Mouse (Mus musculus): ENCODE results near the gene Gstt2. TPM values are rescaled to one million over a fixed set of nuclear protein-coding genes. Genes with fewer than 3 reads are reported as not detected.
A peak's percentile ranks its signal among the peaks of the same experiment; 100 is the strongest.

Gene Gstt2
- 1 to 10 TPM; 4.3 to 5.0 TPM for total RNA-seq (2021)
- long read RNA-seq, experiment 1, partial matches to known transcripts, result 0 of 5 reads
- long read RNA-seq, experiment 1, other reads (novel, unspliced or antisense), result 1 of 5 reads
- long read RNA-seq, experiment 2, partial matches to known transcripts, result 0 of 1 reads
- long read RNA-seq, experiment 2, other reads (novel, unspliced or antisense), result 0 of 1 reads

DNA sequence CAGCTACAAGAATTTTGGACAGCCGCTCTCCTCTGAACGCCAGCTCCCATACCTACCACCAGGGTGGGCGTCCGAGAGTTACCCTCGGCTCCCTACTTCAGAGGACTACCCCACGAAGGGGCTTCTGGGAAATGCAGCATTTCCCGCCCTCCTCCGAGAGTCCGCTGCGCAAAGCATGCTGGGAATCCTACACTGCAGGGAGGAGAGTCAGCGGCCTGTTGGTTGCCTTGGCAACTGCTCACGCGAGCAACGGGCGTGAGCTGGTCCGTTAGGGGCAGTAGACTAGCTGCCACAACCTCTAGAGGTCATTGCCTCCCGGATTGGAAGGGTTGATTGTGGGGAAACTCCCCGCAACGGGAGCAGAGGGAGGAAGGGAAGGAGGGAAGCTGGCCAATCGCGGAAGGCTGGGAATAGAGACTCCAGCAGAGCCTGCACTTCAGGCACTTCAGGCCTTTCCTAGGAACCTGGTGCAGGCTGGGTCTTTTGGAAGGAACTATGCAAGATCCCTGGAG is at the start of gene Gstt2:
TSS of gene Gstt2 (minus strand) at position 177 of the 512 bp plus-strand sequence.
- peak; percentile 92 to 94 for DNase-seq (ENCODE audit: low spot score in 2 of 2)

GRCm38 (mm10) chr10:75884742-75885141 is 47.5 kb upstream of the Gstt2 start:
- no peak for DNase-seq (ENCODE audit: low spot score in 2 of 2)

- DNase-seq (ENCODE audit: low spot score in 2 of 2), result peak; percentile 79 to 87
These were observed 46.0 kb upstream of the Gstt2 start for GRCm38 (mm10) chr10:75883232-75883552.

DNA sequence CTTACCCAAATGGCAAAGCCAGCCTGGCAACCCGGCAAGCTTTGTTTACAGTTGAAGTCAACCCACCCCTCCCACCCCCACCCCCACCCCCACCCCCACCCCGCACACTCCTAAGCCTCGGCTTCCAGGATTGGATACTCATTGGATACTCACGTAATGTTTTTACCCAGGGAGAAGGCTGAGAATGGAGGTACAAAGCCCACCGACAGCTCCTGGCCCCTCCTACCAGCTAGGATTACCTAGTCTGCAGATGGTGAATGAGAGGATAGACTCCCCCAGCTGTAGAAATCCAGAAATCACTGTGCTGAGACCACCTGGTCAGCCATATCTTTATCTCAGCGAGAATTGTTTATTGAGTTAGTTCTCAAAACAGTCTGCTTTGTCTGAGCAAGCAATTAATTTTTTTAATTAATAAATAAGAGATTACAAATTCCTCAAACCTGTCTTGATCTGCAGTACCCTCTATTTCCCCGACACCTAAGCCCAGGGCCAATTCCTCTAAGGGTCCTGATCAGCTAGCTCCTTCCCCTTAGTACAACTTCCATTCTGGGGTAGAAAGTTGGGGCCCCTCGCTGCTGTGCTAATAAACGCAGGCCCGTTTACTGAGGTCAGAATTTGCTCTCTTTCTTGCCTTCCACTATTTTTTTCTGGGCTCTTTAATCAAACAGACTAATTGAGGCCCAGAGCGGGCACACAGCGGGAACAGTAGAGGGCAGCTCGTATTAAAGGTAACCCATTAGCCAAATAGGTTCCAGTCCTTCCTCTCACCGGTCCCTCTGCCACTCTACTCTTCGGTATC is 45.4 kb upstream of the Gstt2 start:
- DNase-seq (ENCODE audit: low spot score in 2 of 2), result no peak

DNA sequence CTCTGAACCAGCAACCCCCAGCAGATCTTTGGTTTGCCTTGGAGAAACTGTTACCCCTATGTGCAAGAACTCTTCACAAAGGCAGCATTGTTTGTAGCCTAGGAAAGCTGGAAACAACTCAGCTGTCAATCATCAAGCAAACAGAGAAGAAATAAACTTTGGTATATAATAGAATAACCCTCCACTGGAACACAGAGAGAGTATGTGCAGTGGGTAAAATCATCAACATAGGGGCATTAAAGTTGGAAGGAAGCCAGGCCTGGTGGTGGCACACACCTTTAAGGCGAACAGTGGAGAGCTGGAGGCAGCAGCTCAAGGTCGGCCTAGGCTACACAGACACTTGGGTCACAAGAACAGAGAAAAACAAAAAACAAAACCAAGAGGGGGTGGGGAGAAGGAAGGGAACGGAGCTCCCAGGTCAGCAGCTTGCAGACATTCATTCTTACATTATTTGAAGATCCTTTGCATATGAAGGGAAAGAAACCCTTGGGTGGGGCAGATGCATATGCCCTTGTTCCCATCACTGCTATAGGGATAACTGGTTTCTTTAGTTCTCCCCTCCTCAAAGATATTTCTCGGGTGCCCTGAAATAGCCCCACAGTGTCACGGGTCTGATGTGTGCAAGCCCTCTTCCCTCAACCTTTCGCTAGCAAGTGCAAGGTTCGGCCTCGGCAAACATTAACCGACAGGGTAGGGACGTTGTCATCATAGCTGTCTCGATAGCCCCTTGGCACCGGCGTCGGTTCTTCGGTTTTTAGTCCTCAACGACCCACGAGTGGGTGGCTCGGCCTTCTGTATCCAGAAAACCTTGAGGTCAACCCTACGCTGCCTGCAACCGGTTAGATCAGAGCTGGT is 44.6 kb upstream of the Gstt2 start:
- no peak for DNase-seq (ENCODE audit: low spot score in 2 of 2)

GRCm38 (mm10) chr10:75880771-75881577 is 43.8 kb upstream of the Gstt2 start:
- no peak for DNase-seq (ENCODE audit: low spot score in 2 of 2)

DNA sequence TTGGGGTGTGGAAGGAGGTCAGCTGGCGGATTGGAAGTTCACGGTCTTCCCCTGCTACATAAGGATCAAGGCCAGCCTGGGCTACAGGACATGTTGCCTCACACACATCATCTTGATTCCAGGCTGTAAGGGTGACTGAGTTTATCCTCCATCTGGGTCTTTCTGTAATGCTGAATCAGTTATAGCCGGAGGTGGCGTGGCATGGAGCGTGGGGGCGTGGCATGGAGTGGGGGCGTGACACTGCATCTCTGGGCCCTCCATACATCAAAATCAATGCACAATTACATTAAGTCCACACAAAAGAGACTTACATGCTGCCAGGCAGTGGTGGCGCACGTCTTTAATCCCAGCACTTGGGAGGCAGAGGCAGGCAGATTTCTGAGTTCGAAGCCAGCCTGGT is 43.1 kb upstream of the Gstt2 start:
- no peak for DNase-seq (ENCODE audit: low spot score in 2 of 2)

DNA sequence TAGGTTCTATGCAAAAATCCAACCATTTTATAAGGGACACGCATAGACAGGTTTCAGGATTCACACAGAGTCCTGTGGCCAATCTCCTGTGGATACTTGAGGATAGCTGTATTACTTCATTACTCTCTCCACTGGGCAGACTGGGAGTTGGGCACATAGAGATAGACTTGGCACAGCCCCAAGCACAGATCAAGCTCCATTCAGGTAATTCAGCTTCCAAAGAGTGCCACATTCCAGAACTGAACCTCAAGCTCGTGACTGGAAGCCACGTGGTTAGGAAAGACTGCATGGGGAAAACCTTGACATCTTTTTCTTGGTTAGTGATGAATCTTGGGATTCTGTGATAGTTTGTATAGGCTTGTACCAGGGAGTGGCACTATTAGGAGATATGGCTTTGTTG is 41.6 kb upstream of the Gstt2 start:
- no peak for DNase-seq (ENCODE audit: low spot score in 2 of 2)

- DNase-seq (ENCODE audit: low spot score in 2 of 2), result peak in 1 of 2 experiments; percentile 23
These were observed 36.4 kb upstream of the Gstt2 start for GRCm38 (mm10) chr10:75873543-75874170.

DNA sequence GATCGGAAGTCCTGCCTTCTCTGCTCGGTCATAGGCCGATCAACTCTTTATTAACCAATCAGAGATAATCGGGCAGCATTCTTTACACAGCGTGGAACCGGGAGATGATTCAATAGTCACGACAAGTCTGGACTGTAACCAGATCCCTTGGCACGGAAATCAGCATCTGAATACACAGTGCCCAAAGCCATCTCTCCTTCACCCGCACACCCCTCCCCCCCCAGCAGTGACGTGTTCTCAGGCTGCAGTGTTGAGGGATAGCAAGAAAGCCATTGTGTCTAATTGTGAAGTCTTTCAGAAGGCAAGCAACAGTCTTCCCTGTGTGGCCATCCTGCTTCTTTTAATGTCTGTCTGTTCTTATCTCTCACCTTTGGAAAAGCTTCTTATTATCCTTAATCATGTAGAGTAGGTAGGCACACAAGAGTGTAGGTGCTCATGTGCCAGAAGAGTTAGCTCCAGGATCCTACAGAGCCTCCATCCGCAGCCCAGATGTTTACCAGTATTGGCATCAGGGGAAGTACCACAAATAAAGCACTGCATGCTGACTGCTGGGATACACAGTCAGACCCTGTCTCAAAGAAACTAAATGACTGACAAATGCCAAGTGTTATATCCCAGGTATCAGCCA is 35.8 kb upstream of the Gstt2 start:
- DNase-seq (ENCODE audit: low spot score in 2 of 2), result peak; percentile 71 to 79

DNA sequence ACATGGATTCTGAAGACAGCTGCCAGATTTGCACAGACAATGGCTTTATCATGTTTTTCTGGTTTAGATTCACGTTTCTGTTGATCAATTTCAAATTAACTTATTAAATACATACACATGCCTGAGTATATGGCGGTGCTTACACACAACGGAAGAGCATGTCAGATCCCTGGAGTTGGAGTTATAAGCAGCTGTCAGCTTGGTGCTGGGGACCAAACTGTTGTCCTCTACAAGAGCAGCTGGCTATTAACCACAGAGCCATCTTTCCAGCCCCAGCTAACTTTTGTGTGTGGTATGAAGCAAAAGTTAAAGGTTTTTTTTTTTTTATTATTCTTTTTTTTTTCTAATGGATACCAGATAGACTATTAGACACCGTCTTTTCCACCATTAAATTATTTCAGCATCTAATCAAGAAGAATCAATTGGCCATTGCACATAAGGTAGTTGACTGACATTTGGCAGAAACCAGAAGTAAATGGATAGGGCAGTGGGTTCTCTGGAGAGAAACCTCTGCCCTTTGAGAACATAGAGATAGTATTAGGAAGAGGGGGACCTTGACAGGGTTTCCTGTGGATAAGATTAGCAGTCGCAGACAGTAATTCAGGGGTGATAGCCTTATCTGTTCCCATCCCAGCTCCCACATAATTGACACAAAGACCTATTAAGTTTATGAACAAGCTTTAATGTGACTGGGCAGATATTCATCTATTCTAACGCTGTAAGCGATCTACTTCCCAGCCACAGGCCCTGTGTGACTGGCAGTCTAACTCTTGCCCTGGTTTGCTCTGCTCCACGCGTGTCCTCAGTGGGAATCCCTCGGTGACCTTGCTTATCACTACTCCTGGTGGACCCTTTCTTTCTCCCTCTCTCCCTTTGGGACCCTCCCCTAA is 35.0 kb upstream of the Gstt2 start:
- no peak for DNase-seq (ENCODE audit: low spot score in 2 of 2)

DNA sequence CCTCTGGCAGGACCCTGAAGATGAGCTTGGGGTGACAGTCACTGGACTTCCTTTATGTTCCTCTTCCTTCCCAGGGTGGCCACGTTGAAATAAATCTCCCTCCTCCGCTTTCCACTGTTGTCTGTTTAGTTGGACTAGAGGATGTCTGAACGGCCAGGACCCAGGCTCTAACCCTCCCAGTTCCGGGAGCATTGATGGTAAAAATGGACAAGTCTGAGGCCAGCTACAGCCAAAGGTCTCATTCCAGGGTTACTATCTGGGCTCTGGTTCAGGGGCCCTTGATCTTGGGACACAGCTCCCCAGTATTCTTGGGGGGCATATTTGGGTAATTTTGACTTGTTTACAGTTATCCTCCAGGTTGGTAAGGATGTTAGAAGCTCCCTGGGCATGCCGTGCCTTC is 24.4 kb upstream of the Gstt2 start:
- DNase-seq (ENCODE audit: low spot score in 2 of 2), result no peak

DNA sequence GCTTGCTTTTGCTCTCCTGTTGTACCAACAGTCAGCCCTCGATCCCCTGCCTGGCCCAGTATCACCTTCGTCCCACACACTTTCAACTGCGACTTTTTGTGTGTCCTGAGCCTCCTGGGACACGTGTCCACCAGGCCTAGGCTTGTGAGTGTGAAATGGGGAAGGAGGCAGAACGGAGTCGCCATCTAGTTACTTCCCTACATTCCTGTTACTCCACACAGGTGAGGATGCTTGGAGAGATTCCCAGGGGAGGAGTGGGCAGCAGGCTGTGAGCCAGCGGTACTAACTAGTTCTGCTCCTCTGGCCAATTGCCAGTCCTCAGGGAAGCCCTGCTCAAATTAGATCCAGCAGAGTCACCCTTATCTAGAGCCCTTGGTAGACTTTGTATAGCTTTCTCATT is 23.5 kb upstream of the Gstt2 start:
- no peak for DNase-seq (ENCODE audit: low spot score in 2 of 2)

DNA sequence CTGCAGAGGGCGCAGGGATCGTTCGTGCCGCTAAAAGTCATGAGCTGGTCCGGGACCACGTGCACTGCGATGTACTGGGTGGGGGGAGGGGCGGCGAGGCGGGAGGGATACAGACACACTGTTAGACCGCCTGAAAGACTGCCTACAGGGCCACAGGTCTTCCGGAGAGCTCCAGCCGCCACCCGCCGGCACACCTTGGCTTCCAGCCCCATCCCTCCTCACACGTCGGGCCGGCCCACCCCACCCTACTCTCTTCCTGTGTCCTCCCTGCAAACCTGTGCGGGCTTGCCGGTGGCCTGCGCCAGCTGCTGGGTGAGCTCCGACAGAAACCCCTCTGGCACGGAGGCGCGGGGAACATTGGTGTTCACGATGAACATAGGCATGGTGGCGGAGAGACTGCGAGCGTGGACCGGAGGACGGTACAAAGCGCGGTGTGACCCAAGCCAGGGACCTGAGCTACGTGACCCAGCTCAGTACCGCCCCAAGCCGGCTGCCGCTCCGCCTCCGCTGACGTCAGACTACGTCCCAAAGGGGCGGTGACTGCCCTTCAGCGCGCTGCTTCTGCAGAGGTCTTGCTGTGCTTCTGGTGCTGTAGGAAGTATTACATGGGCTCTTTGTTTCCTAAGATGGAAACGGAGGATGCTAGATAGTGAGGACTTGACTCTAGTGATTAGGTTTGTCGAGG is 22.7 kb upstream of the Gstt2 start, which contains the start of gene Mif:
TSS of gene Mif (minus strand) at position 455 of the 685 bp plus-strand sequence.
- peak; percentile 80 to 88 for DNase-seq (ENCODE audit: low spot score in 2 of 2)

DNA sequence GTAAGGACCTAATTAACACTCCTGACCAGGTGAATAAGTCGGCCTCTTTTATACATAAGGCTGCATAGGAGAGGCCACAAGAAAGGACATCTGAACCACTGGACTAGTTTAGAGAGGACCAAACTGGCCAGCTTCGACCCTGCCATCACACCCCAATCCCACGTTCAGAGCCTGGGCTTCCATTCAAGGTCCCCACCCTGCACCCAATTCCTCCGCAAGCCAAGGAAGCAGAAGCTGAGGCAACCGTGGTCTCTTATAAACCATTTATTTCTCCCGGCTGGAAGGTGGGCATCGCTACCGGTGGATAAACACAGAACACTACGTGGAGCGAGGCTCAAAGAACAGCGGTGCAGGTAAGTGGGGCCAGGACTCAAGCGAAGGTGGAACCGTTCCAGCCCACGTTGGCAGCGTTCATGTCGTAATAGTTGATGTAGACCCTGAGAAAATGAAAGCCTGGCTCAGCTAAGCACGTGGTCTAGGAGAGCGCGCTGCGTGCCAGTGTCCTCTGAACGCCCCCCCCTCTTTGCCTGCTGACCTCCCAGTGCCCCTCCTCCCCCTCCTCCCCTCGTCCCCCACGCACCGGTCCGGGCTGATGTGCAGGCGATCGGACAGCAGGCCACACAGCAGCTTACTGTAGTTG is 22.0 kb upstream of the Gstt2 start:
- no peak for DNase-seq (ENCODE audit: low spot score in 2 of 2)

GRCm38 (mm10) chr10:75857598-75857997 is 20.4 kb upstream of the Gstt2 start:
- DNase-seq (ENCODE audit: low spot score in 2 of 2), result no peak

GRCm38 (mm10) chr10:75856976-75857375 is 19.8 kb upstream of the Gstt2 start:
- DNase-seq (ENCODE audit: low spot score in 2 of 2), result no peak
